Mouse (Mus musculus): ENCODE results near the gene Ell2.
"Not testable (repeated sequence)": the region's sequence is repeated elsewhere in the genome, so short reads cannot be mapped to it uniquely, and the experiment has no call there.

Gene Ell2

GRCm38 (mm10) chr13:75706457-75706856 is at the start of gene Ell2:
Ell2 (plus strand) TSS chr13:75706757.
- DNase-seq (ENCODE audit: low spot score in 2 of 2) = no peak

- no peak for DNase-seq (ENCODE audit: low spot score in 2 of 2)
Observed at GRCm38 (mm10) chr13:75685438-75685837, 21.1 kb upstream of the Ell2 start.

- DNase-seq (ENCODE audit: low spot score in 2 of 2) = no peak
Observed at GRCm38 (mm10) chr13:75686995-75687394, 19.6 kb upstream of the Ell2 start.

DNA sequence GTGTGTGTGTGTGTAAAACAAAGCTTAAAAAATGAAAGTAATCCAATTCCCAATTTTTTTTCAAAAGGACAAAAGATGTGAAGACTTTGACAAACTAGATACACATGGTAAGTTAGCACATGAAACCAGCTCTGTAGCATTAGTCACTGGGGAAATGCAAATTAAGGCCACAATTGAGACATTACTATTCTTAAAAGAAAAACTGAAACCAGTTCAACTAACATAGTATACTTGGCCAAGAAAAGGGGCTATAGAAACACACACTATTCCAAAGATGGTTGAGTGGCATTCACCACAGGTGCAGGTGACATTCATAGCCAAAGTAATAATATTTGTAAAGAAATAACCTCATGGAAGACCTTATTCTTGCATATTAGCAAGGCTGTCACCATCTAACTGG is 14.9 kb upstream of the Ell2 start:
- DNase-seq (ENCODE audit: low spot score in 2 of 2) = no peak

DNA sequence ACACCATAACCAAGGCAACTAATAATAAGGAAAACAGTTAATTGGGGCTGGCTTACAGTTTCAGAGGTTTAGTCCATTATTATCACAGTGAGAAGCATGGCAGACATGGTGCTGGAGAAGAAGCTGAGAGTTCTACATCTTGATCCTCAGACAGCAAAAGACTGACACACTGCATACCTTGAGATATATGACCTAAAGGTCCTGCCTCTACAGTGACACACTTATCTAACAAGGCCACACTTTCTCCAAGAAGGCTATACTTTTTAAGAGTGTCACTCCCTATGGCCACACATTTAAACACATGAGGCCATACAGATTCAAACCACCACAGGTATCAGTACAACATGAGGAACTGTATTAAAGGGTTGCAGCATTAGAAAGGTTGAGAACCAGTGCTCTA is 13.5 kb upstream of the Ell2 start:
- no peak for DNase-seq (ENCODE audit: low spot score in 2 of 2)

DNA sequence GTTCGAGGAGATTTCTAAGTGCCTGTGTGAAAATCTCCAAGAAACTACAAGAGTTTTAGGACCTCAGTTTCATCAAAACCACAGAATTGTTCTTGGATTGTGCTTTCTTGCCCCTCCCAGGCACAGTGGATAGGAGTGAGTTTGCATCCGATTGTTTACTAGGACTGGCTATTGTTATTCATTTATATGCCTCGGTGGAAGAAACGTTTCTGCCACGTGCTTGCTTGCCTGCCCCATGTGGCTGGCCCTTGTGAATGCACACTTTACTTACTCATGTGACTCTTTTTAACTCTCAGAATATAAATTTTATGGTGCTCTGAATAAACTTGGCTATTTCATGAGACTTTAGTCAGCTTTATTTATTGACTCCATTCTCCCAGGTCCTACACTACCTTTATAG is 3.7 kb upstream of the Ell2 start:
- no peak for DNase-seq (ENCODE audit: low spot score in 2 of 2)

- peak; percentile 83 to 89 for DNase-seq (ENCODE audit: low spot score in 2 of 2)
Observed at GRCm38 (mm10) chr13:75706882-75707816, 592 bp downstream of the Ell2 start.

DNA sequence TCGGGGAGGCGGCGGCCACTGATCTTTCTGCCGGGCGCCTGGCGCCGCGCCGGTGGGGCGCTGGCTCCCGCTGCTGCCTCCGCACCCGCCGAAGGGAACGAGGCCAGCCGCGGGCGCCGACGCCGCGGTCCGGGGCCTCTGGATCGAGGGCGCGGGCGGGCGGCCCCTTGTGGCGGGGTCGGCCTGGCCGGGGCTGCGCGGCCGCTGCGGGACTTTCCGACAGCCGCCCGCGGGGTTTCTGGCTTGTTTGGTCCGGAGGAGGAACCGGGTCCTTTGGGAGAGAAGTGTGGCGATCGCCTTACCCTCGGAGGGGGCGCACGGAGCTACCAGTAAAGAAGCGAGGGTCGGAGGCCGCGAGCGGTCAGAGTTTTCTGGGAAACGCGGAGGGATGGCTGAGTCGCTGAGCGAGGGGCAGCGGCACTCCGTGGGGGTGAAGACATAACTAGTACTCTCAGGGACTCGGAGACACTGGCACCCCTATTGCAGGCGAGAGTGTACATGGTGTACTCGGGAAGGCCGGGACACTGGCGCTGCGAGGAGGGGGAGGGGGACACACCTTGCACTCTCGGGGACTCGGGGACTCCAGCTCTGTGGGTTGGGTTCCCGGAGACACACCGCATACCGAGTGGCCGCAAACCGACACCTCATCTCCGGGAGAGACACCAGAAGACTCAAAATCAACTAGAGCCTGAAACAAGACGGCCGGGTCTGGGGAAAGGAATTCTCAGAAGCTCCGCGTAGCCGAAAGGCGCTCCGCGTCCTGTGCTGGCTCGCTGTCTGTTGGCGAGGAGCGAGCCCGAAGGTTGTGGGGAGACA is 1.5 kb downstream of the Ell2 start:
- peak; percentile 32 to 34 for DNase-seq (ENCODE audit: low spot score in 2 of 2)

GRCm38 (mm10) chr13:75708637-75709002 is 2.1 kb downstream of the Ell2 start:
- DNase-seq (ENCODE audit: low spot score in 2 of 2) = no peak

DNA sequence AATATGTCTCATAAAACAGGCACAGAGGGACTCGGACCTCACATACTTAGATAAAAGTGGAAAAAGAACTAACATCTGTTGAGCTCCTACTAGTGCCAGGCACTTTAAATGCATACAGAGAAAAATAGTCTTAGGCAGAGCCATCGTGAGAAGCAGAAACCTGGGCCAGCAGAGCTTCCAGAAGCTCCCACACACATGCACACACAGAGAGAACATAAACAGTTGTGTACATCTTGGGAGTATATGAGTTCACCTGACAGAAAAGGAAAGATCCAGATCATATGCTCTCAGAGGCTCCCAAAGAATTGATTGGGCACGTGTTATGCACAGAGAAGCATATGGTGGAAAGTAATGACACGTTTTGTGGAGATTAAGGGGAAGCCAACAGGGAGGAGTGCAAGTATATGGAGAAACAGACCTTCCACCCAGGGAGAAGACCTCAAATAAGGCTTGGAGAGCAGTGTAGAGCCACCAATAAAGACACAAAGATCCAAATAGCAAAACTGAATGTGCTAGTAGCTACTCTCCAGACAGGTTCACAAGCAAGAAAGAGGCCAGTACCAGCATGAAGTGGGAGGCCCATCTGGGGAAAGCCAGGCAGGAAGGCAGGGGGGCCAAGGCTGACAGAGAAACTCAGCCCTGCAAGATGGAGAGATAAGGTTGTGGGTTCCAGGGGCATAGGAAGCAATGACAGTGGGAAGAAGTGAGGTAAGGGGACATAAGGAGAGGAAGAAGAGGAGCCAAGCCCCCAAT is 2.6 kb downstream of the Ell2 start:
- peak in 1 of 2 experiments; percentile 27 for DNase-seq (ENCODE audit: low spot score in 2 of 2)

DNA sequence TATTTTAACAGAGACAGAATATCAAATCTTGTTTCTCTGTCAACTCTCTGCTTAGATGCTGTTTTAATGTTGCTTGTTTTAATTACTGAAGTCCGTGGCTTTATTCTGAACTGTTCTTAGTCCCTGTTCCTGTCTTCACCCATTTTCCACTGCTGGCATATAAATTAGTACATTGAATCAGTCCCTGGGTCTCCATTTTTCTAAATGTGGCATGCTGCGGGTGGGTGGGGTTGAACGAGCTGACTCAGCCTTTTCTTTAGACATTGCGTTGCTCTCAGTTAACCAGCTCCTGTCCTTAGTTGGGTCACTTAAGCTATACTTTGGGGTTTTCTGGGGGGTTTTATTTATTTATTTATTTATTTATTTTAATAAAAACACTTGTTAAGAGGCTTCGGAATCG is 3.6 kb downstream of the Ell2 start:
- DNase-seq (ENCODE audit: low spot score in 2 of 2) = no peak

GRCm38 (mm10) chr13:75711517-75711916 is 5.0 kb downstream of the Ell2 start:
- not testable (repeated sequence) for DNase-seq (ENCODE audit: low spot score in 2 of 2)

- not testable (repeated sequence) for DNase-seq (ENCODE audit: low spot score in 2 of 2)
Observed at GRCm38 (mm10) chr13:75712544-75712943, 6.0 kb downstream of the Ell2 start.

GRCm38 (mm10) chr13:75714407-75714806 is 7.8 kb downstream of the Ell2 start:
- no peak for DNase-seq (ENCODE audit: low spot score in 2 of 2)

- no peak for DNase-seq (ENCODE audit: low spot score in 2 of 2)
Observed at GRCm38 (mm10) chr13:75717638-75718302, 11.2 kb downstream of the Ell2 start.

- DNase-seq (ENCODE audit: low spot score in 2 of 2) = no peak
Observed at GRCm38 (mm10) chr13:75718376-75718775, 11.8 kb downstream of the Ell2 start.

DNA sequence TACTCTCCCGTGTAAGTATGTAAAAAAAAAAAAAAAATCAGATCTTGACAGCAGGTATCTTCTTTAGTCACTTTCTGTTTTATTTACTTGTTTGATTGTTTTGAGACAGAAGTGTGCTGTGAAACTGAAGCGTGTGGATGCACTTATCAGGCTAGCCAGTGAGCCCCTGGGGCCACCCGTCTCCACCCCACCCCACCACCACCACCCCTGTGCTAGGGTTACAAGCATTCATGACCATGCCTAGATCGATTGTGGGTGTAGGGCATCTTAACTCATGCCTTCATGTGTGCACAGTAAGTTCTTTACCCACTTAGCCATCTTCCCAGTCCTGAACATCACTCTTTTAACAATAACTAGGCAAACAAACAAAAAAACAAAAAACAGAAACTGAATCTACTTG is 13.1 kb downstream of the Ell2 start:
- no peak for DNase-seq (ENCODE audit: low spot score in 2 of 2)

DNA sequence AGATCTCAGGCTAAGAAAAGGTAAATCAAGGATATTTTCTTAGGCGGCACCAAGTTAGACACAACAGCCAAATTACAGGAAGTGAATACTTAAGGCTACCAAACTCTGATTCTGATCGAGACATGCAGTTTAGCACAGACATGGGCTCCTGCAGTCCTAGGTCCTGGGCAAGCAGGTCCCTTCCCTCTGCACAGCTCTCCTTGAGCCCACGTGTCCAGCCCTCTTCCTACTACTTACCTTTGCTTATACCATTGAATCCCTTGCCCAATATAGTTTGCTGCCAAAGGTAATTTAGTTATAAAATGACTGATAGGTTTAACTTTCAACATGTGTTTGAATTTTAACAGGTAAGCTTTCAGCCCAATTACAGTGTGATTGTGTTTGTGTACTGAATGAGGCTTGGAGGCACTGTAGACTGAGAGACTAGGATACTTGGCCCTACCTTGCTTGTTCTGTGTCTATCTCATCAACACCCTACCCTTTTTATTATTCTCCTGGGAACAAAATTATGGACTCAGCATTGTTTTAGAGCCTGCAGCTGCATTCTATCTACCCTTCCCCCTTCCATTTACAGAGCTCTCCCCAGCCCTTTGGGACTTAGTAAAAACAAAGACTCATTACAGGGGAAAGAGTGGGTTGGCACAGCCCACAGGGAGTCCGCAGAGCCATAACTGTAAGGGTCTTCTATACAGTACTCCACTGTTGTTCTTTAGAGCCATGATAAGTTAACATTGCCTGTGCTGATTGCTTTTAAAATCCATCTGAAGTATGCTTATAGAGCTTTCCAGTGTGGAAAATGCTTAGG is 20.2 kb downstream of the Ell2 start:
- no peak for DNase-seq (ENCODE audit: low spot score in 2 of 2)

GRCm38 (mm10) chr13:75727932-75728331 is 21.4 kb downstream of the Ell2 start:
- DNase-seq (ENCODE audit: low spot score in 2 of 2) = no peak

DNA sequence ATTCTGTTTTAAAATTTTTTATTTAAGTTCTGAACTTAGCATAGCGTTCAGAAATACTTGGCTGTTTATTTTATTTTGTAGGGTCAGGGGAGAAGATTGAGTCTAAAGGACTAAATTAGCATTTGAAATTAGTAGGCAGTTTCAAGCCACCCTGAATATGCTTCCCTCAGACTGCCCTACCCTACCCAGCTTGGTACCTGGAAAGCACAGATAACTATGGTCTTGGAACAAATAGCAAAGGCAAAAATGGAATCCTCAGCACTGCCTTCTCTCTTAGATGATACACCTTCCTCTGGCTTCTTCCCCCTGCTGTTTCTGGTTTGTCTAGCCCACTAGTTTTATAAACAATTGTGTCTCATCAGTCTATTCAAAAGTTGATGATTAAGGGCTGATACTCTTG is 23.3 kb downstream of the Ell2 start:
- DNase-seq (ENCODE audit: low spot score in 2 of 2) = no peak

DNA sequence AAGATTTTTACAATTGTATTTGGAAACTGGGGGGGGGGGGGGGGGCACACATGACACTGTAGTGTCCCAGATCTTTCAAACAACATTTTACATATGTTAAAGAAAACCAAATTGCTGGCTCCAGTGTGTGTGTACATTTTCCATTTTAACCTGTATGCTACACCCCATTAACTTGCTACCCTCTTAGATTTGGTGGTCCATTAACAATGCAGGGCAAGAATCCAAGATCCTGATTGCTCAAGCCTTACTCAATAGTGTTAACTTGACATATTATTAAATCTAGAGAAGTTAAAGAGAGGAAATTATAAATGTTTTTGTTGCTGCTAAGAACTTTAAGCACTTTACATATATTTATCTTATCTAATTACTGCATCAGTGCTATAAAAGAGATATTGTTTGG is 24.2 kb downstream of the Ell2 start:
- no peak for DNase-seq (ENCODE audit: low spot score in 2 of 2)

Measured in right cerebral cortex, postnatal 36 days (tissue).